Mouse (Mus musculus) embryonic facial prominence, embryonic 14.5 days (tissue): ENCODE measurements around the gene Cdh15. TPM values are rescaled to one million over a fixed set of nuclear protein-coding genes. Genes with fewer than 3 reads are reported as not detected.

Experiments used
- ATAC-seq: fragments of 200-750 bp; cut with Nextera tagmentation; 2 replicates; pipeline ENCODE4 v1.8.0; 2017; ENCODE audit warnings: low read depth, moderate number of reproducible peaks, moderate TSS enrichment
- DNase-seq: peaks from one replicate; pipeline ENCODE4 v3.0.0-alpha.2; 2015; ENCODE audit warnings: low spot score
- H3K27ac ChIP-seq: fragments of 300-500 bp; sonication (generic); replicated peaks from 2 replicates; pipeline ENCODE4 v1.5.1; 2014; ENCODE audit warnings: low read depth, mild to moderate bottlenecking, low read length, moderate library complexity
- H3K27me3 ChIP-seq: fragments of 300-500 bp; sonication (generic); replicated peaks from 2 replicates; pipeline ENCODE4 v1.6.1; 2014; ENCODE audit warnings: low read length; ENCODE audit not compliant: control insufficient read depth, insufficient read depth
- H3K36me3 ChIP-seq: fragments of 300-500 bp; sonication (generic); 2 replicates; pipeline ENCODE4 v1.6.1; 2014; ENCODE audit warnings: low read length, mixed read lengths; ENCODE audit not compliant: control insufficient read depth, insufficient read depth
- H3K4me1 ChIP-seq: fragments of 300-500 bp; sonication (generic); 2 replicates; pipeline ENCODE4 v1.6.1; 2014; ENCODE audit warnings: antibody characterized with exemption, low read length; ENCODE audit not compliant: control insufficient read depth, insufficient read depth
- H3K4me2 ChIP-seq: fragments of 300-500 bp; sonication (generic); 2 replicates; pipeline ENCODE4 v1.6.1; 2014; ENCODE audit warnings: low read depth, mild to moderate bottlenecking, low read length, moderate library complexity, mixed read lengths
- H3K4me3 ChIP-seq: fragments of 300-500 bp; sonication (generic); 2 replicates; pipeline ENCODE4 v1.5.1; 2014; ENCODE audit warnings: low read depth, mild to moderate bottlenecking, low read length
- H3K9ac ChIP-seq: fragments of 300-500 bp; sonication (generic); 2 replicates; pipeline ENCODE4 v1.6.1; 2014; ENCODE audit warnings: low read depth, mild to moderate bottlenecking, low read length, moderate library complexity, mixed read lengths
- H3K9me3 ChIP-seq: fragments of 300-500 bp; sonication (generic); 2 replicates; pipeline ENCODE4 v1.6.1; 2016; ENCODE audit warnings: low read length; ENCODE audit not compliant: control insufficient read depth
- WGBS: fragments of 180-500 bp; shearing (Covaris S2); extraction: QIAGEN DNeasy Blood & Tissue Kit; methylation state at CpG from one replicate; pipeline ENCODE4 v1.1.7; 2014; 5-methylcytosine and 5-hydroxymethylcytosine counted together
- polyA plus RNA-seq: library from polyadenylated mRNA; unstranded; fragments of >200 nt; fragmentation: Nextera tagmentation; extraction: Ambion mirVana; gene quantifications from 2 replicates; pipeline ENCODE4 v1.2.1, GENCODE M21; 2014

The Cdh15 gene
- polyA plus RNA-seq, 1 experiment from 2014 or later = 34.5 TPM

DNA sequence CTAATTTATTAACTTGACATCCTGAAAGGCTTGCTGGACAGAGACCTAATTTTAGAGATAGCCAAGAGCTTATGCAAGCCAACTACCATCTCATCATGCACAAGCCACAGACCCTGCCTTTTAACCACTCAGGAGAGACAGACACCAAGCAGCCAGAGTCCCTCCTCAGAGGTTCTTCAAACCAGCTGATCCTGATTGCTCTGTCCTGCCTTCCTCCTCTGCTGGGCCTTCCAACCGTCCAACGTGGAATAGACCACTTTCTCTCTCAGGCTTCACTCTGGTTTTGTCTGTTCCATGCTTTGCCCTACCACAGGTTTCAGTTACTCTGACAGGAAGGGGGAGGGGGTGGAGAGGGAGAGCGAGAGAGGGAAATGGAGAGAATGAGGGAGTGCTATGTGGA lies 69.0 kb downstream of the Cdh15 start:
- ATAC-seq (no peak), DNase-seq (no peak)
- Histone ChIP-seq H3K4me3 (no peak overlapping the region), H3K36me3 (peaks cover 32% of the 10 kb centered on the region), H3K27ac (peak overlapping the region; percentile 76; the same call in 1 of the 2 replicates), H3K4me1 (peaks cover 26% of the 10 kb centered on the region), H3K9me3 (no peaks in the 10 kb centered on the region), H3K9ac (no peak overlapping the region), H3K27me3 (no peaks in the 10 kb centered on the region), H3K4me2 (no peak overlapping the region)
- 63% methylated on average over 3 of the region's 3 CpGs for WGBS

Other genes with a start within 250 kb of the Cdh15 start
- gene Galns, start 236.5 kb upstream of the Cdh15 start, polyA plus RNA-seq = 13.1 TPM in 2 replicates
- 66.7 and 74.5 TPM in 2 replicates for gene Trappc2l, start 236.3 kb upstream of the Cdh15 start, polyA plus RNA-seq
- 0.35 TPM in 1 of 2 replicates, not detected in the other for gene Pabpn1l, start 225.2 kb upstream of the Cdh15 start, polyA plus RNA-seq
- 7.2 and 8.1 TPM in 2 replicates for gene Cbfa2t3, start 148.9 kb upstream of the Cdh15 start, polyA plus RNA-seq
- 14.0 and 17.3 TPM in 2 replicates for gene Acsf3, start 72.5 kb upstream of the Cdh15 start, polyA plus RNA-seq
- gene Ankrd11, start 194.3 kb downstream of the Cdh15 start, polyA plus RNA-seq = 53.5 and 55.0 TPM in 2 replicates
- gene Spg7, start 215.0 kb downstream of the Cdh15 start, polyA plus RNA-seq = 36.5 and 41.2 TPM in 2 replicates